Mouse (Mus musculus): ENCODE data around the gene Ncf4. TPM values are rescaled to one million over a fixed set of nuclear protein-coding genes. Genes with fewer than 3 reads are reported as not detected.

Gene Ncf4
- polyA plus RNA-seq, 1 experiment from 2014 or later: 2.9 TPM

DNA sequence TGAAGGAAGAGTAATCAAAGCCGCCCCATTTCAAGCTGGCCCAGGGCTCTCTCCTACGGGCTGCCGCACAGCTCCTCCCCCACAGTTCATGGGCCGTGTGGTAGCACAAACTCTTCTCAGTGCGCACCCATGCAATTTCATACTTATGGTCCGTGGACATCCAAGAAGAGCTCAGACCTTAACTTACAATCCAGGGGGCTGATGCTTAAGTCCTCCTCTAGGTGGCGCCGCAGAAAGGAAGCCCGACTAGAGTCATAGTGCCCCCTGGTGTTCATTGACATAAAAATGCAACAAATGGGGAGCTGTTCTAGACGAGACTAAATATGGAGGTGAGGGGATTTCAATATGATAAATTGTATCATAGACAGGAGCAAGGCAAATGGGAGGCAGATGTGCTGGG, 5.1 kb upstream of the Ncf4 start:
- no peaks in the 10 kb centered on the region for H3K36me3 ChIP-seq (ENCODE audit: control insufficient read depth, insufficient read depth, low read length)
- no peaks in the 10 kb centered on the region for H3K4me1 ChIP-seq (replicated peaks; ENCODE audit: control insufficient read depth, insufficient read depth)
- H3K4me2 ChIP-seq (replicated peaks; ENCODE audit: low read depth): no peak overlapping the region
- H3K9ac ChIP-seq (ENCODE audit: low read length): no peak overlapping the region
- no peak overlapping the region for H3K27ac ChIP-seq (replicated peaks)
- peak; percentile 68 for DNase-seq (ENCODE audit: low spot score)
- H3K4me3 ChIP-seq (ENCODE audit: low read depth, low read length): no peak overlapping the region
- no peaks in the 10 kb centered on the region for H3K27me3 ChIP-seq (ENCODE audit: control insufficient read depth, insufficient read depth, low read length)
- WGBS: 27% methylated on average over 10 of the region's 10 CpGs
- 0 out of 2 replicates have a peak, but pooled peaks have one; percentile 31 for ATAC-seq (ENCODE audit: low FRiP score, low TSS enrichment)
- TF ChIP-seq EP300 (optimal IDR thresholded peaks at IDR 0.05) (no peak), CTCF (IDR thresholded peaks at IDR 0.05; ENCODE audit: low read depth) (peak; percentile 99)
- H3K9me3 ChIP-seq (ENCODE audit: control insufficient read depth, low read length): no peaks in the 10 kb centered on the region

DNA sequence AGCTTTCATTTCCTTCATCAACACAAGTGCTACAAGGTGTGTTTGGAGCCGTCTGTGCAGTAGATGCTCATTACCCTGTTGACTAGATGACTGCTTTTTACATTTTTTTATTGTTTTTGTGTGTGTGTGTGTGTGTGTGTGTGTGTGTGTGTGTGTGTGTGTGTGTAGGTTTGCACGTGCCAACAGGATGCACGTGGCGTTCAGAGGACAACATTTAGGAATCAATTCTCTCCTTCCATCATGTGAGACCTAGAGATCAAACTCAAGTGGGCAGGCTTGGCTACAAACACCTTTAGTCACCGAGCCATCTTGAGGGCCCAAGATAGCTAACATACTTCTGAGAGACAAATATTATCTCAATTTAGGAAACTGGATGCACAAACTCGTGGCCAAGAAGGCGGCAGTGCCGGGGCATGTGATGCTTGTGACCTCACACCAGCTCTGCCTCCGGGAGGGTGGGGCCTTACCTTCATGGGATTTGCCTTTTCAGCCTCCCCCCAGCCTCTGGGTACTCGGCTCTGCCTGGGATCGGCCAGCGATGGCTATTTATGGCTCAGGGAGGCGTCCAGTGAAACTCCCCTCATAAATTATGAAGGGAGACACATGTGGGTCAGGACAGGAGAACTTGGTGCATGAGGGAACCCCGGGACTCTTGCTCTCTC, 4.5 kb upstream of the Ncf4 start:
- DNase-seq (ENCODE audit: low spot score) (no peak), ATAC-seq (ENCODE audit: low FRiP score, low TSS enrichment) (no peak)
- Histone ChIP-seq H3K36me3 (ENCODE audit: control insufficient read depth, insufficient read depth, low read length) (no peaks in the 10 kb centered on the region), H3K9me3 (ENCODE audit: control insufficient read depth, low read length) (no peaks in the 10 kb centered on the region), H3K9ac (ENCODE audit: low read length) (no peak overlapping the region), H3K4me3 (ENCODE audit: low read depth, low read length) (no peak overlapping the region), H3K4me2 (replicated peaks; ENCODE audit: low read depth) (no peak overlapping the region), H3K27ac (replicated peaks) (no peak overlapping the region), H3K4me1 (replicated peaks; ENCODE audit: control insufficient read depth, insufficient read depth) (no peaks in the 10 kb centered on the region), H3K27me3 (ENCODE audit: control insufficient read depth, insufficient read depth, low read length) (no peaks in the 10 kb centered on the region)
- TF ChIP-seq CTCF (IDR thresholded peaks at IDR 0.05; ENCODE audit: low read depth) (no peak), EP300 (optimal IDR thresholded peaks at IDR 0.05) (no peak)
- WGBS: 55% methylated on average over 14 of the region's 14 CpGs

GRCm38 (mm10) chr15:78241335-78241734, 3.3 kb upstream of the Ncf4 start:
- ATAC-seq (ENCODE audit: low FRiP score, low TSS enrichment) (no peak), DNase-seq (ENCODE audit: low spot score) (no peak)
- WGBS: 39% methylated on average over 11 of the region's 11 CpGs
- Histone ChIP-seq H3K9me3 (ENCODE audit: control insufficient read depth, low read length) (no peaks in the 10 kb centered on the region), H3K9ac (ENCODE audit: low read length) (no peak overlapping the region), H3K36me3 (ENCODE audit: control insufficient read depth, insufficient read depth, low read length) (no peaks in the 10 kb centered on the region), H3K4me3 (ENCODE audit: low read depth, low read length) (no peak overlapping the region), H3K4me2 (replicated peaks; ENCODE audit: low read depth) (no peak overlapping the region), H3K27me3 (ENCODE audit: control insufficient read depth, insufficient read depth, low read length) (no peaks in the 10 kb centered on the region), H3K27ac (replicated peaks) (no peak overlapping the region), H3K4me1 (replicated peaks; ENCODE audit: control insufficient read depth, insufficient read depth) (no peaks in the 10 kb centered on the region)
- TF ChIP-seq EP300 (optimal IDR thresholded peaks at IDR 0.05) (no peak), CTCF (IDR thresholded peaks at IDR 0.05; ENCODE audit: low read depth) (no peak)

GRCm38 (mm10) chr15:78243061-78243460, 1.5 kb upstream of the Ncf4 start:
- no peak overlapping the region for H3K4me2 ChIP-seq (replicated peaks; ENCODE audit: low read depth)
- H3K9me3 ChIP-seq (ENCODE audit: control insufficient read depth, low read length): no peaks in the 10 kb centered on the region
- ATAC-seq (ENCODE audit: low FRiP score, low TSS enrichment): no peak
- no peaks in the 10 kb centered on the region for H3K36me3 ChIP-seq (ENCODE audit: control insufficient read depth, insufficient read depth, low read length)
- TF ChIP-seq EP300 (optimal IDR thresholded peaks at IDR 0.05): no peak
- no peak for TF ChIP-seq CTCF (IDR thresholded peaks at IDR 0.05; ENCODE audit: low read depth)
- peak overlapping the region; percentile 49; the same call in 1 of the 2 replicates for H3K27ac ChIP-seq (replicated peaks)
- H3K4me1 ChIP-seq (replicated peaks; ENCODE audit: control insufficient read depth, insufficient read depth): no peaks in the 10 kb centered on the region
- no peaks in the 10 kb centered on the region for H3K27me3 ChIP-seq (ENCODE audit: control insufficient read depth, insufficient read depth, low read length)
- no peak overlapping the region for H3K9ac ChIP-seq (ENCODE audit: low read length)
- H3K4me3 ChIP-seq (ENCODE audit: low read depth, low read length): no peak overlapping the region
- WGBS: 73% methylated on average over 8 of the region's 8 CpGs
- DNase-seq (ENCODE audit: low spot score): no peak

DNA sequence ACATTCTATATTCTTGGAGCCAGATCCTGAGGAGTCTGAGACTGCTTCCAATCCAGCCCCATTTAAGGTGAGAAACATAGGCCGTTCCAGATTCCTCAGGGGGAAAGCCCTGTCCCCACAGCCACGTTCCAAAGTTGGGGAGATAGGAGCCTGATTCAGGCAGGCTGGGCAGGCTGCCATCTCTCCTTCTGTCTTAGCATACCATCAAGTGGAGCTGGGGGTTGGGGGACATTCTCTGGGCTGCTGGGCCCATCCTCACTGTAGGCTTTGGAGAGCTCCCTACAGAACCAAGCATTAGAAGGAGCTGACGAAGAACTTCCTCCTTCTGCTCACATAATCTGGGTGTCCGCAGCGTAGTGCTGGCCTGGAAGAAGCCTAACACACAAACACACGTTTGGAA, 827 bp upstream of the Ncf4 start:
- H3K9me3 ChIP-seq (ENCODE audit: control insufficient read depth, low read length): no peaks in the 10 kb centered on the region
- H3K4me1 ChIP-seq (replicated peaks; ENCODE audit: control insufficient read depth, insufficient read depth): no peaks in the 10 kb centered on the region
- no peaks in the 10 kb centered on the region for H3K36me3 ChIP-seq (ENCODE audit: control insufficient read depth, insufficient read depth, low read length)
- no peak overlapping the region for H3K4me3 ChIP-seq (ENCODE audit: low read depth, low read length)
- peak overlapping the region; percentile 36; the same call in 1 of the 2 replicates for H3K27ac ChIP-seq (replicated peaks)
- H3K27me3 ChIP-seq (ENCODE audit: control insufficient read depth, insufficient read depth, low read length): no peaks in the 10 kb centered on the region
- no peak for DNase-seq (ENCODE audit: low spot score)
- no peak overlapping the region for H3K9ac ChIP-seq (ENCODE audit: low read length)
- 47% methylated on average over 6 of the region's 6 CpGs for WGBS
- no peak for ATAC-seq (ENCODE audit: low FRiP score, low TSS enrichment)
- H3K4me2 ChIP-seq (replicated peaks; ENCODE audit: low read depth): no peak overlapping the region
- TF ChIP-seq EP300 (optimal IDR thresholded peaks at IDR 0.05): no peak
- no peak for TF ChIP-seq CTCF (IDR thresholded peaks at IDR 0.05; ENCODE audit: low read depth)
